ENCODE assay signal across 8 mouse cellular contexts in genomic region chr2:116075477-116075876, GRCm38 (mm10). TPM values are rescaled to one million over a fixed set of nuclear protein-coding genes. Genes with fewer than 3 reads are reported as not detected.
DNase-seq lines count a peak whose midpoint lies in the region; ATAC-seq and TF ChIP-seq lines count a peak whose summit lies in the region.

No protein-coding gene starts in this region.

- H3K27ac ChIP-seq in forebrain, embryonic 12.5 days = peak overlapping the region; percentile 67
- H3K27ac ChIP-seq in intestine, embryonic 15.5 days = peak overlapping the region; percentile 70
- no peak overlapping the region for H3K27ac ChIP-seq in lung, embryonic 16.5 days (ENCODE audit: low read length)
- H3K27ac ChIP-seq in stomach, postnatal 0 days (replicated peaks) = peak overlapping the region; percentile 75

- H3K4me2 ChIP-seq in forebrain, embryonic 12.5 days = peak overlapping the region; percentile 69
- H3K4me2 ChIP-seq in intestine, embryonic 15.5 days (replicated peaks) = peak overlapping the region; percentile 72
- peak overlapping the region; percentile 76 for H3K4me2 ChIP-seq in lung, embryonic 16.5 days (ENCODE audit: low read depth, low read length)
- H3K4me2 ChIP-seq in stomach, postnatal 0 days (replicated peaks; ENCODE audit: low read depth) = peak overlapping the region; percentile 86

- H3K27me3 ChIP-seq in E14TG2a.4 (ENCODE audit: insufficient read depth, low read length) = peaks cover 83% of the 10 kb centered on the region
- H3K27me3 ChIP-seq in forebrain, embryonic 12.5 days = peaks cover 41% of the 10 kb centered on the region
- peaks cover 11% of the 10 kb centered on the region for H3K27me3 ChIP-seq in intestine, embryonic 15.5 days (replicated peaks)
- peaks cover 29% of the 10 kb centered on the region for H3K27me3 ChIP-seq in lung, embryonic 16.5 days (ENCODE audit: control insufficient read depth, insufficient read depth, low read depth, low read length)
- no peaks in the 10 kb centered on the region for H3K27me3 ChIP-seq in stomach, postnatal 0 days (ENCODE audit: control insufficient read depth, insufficient read depth, low read length)

- TF ChIP-seq EP300 in stomach, postnatal 0 days (optimal IDR thresholded peaks at IDR 0.05) = no peak

- no peaks in the 10 kb centered on the region for H3K9me3 ChIP-seq in E14TG2a.4 (ENCODE audit: low read length)
- H3K9me3 ChIP-seq in forebrain, embryonic 12.5 days = no peaks in the 10 kb centered on the region
- no peaks in the 10 kb centered on the region for H3K9me3 ChIP-seq in intestine, embryonic 15.5 days
- no peaks in the 10 kb centered on the region for H3K9me3 ChIP-seq in lung, embryonic 16.5 days (ENCODE audit: control insufficient read depth, low read length)
- no peaks in the 10 kb centered on the region for H3K9me3 ChIP-seq in stomach, postnatal 0 days (ENCODE audit: control insufficient read depth, low read length)

- H3K4me3 ChIP-seq in E14TG2a.4 (replicated peaks; ENCODE audit: low read length) = peak overlapping the region; percentile 51
- H3K4me3 ChIP-seq in forebrain, embryonic 12.5 days (replicated peaks) = peak overlapping the region; percentile 39
- peak overlapping the region; percentile 40 for H3K4me3 ChIP-seq in intestine, embryonic 15.5 days (replicated peaks)
- H3K4me3 ChIP-seq in lung, embryonic 16.5 days (ENCODE audit: low read length) = peak overlapping the region; percentile 52
- H3K4me3 ChIP-seq in stomach, postnatal 0 days (ENCODE audit: low read depth, low read length) = peak overlapping the region; percentile 55

- peaks cover 26% of the 10 kb centered on the region for H3K4me1 ChIP-seq in E14TG2a.4 (replicated peaks; ENCODE audit: low read depth, low read length)
- H3K4me1 ChIP-seq in forebrain, embryonic 12.5 days = peaks cover 38% of the 10 kb centered on the region
- 0 out of 2 replicates have a peak, but pooled peaks cover 5% of the 10 kb centered on the region for H3K4me1 ChIP-seq in intestine, embryonic 15.5 days (replicated peaks)
- H3K4me1 ChIP-seq in lung, embryonic 16.5 days (replicated peaks; ENCODE audit: control insufficient read depth, insufficient read depth, low read length) = peaks cover 3% of the 10 kb centered on the region
- no peaks in the 10 kb centered on the region for H3K4me1 ChIP-seq in stomach, postnatal 0 days (replicated peaks; ENCODE audit: control insufficient read depth, insufficient read depth)

- WGBS in forebrain, embryonic 12.5 days = under 1% methylated on average over 20 of the region's 20 CpGs
- under 1% methylated on average over 20 of the region's 20 CpGs for WGBS in intestine, embryonic 15.5 days
- 3% methylated on average over 20 of the region's 20 CpGs for WGBS in lung, embryonic 16.5 days
- 2% methylated on average over 20 of the region's 20 CpGs for WGBS in stomach, postnatal 0 days

- peak; percentile 31; the same call in 1 of the 2 replicates for ATAC-seq in forebrain, embryonic 12.5 days (ENCODE audit: low FRiP score)
- 0 out of 2 replicates have a peak, but pooled peaks have one; percentile 18 for ATAC-seq in intestine, embryonic 15.5 days
- peak; percentile 12; the same call in 1 of the 2 replicates for ATAC-seq in lung, embryonic 16.5 days (ENCODE audit: low read depth)
- no peak for ATAC-seq in stomach, postnatal 0 days (ENCODE audit: low FRiP score, low TSS enrichment)

- H3K36me3 ChIP-seq in E14TG2a.4 (ENCODE audit: insufficient read depth, low read length) = no peaks in the 10 kb centered on the region
- no peaks in the 10 kb centered on the region for H3K36me3 ChIP-seq in forebrain, embryonic 12.5 days (replicated peaks)
- no peaks in the 10 kb centered on the region for H3K36me3 ChIP-seq in intestine, embryonic 15.5 days
- H3K36me3 ChIP-seq in lung, embryonic 16.5 days (ENCODE audit: control insufficient read depth, insufficient read depth, low read length) = no peaks in the 10 kb centered on the region
- H3K36me3 ChIP-seq in stomach, postnatal 0 days (ENCODE audit: control insufficient read depth, insufficient read depth, low read length) = no peaks in the 10 kb centered on the region

- H3K9ac ChIP-seq in forebrain, embryonic 12.5 days = peak overlapping the region; percentile 46
- H3K9ac ChIP-seq in intestine, embryonic 15.5 days = peak overlapping the region; percentile 42
- peak overlapping the region; percentile 17 for H3K9ac ChIP-seq in lung, embryonic 16.5 days (ENCODE audit: low read length)
- peak overlapping the region; percentile 64 for H3K9ac ChIP-seq in stomach, postnatal 0 days (ENCODE audit: low read length)

- peak; percentile 61 for DNase-seq in adipocyte (ENCODE audit: low spot score)
- peak; percentile 44 for DNase-seq in stomach, postnatal 0 days (ENCODE audit: low spot score)
- DNase-seq in cerebellum, adult 11 months = no peak
- DNase-seq in thymus, postnatal 36 days = no peak

- no peak for TF ChIP-seq CTCF in E14TG2a.4 (conservative IDR thresholded peaks at IDR 0.05; ENCODE audit: low read length)
- TF ChIP-seq CTCF in stomach, postnatal 0 days (IDR thresholded peaks at IDR 0.05; ENCODE audit: low read depth) = 0 out of 2 replicates have a peak, but pooled peaks have one; percentile 17

RNA-seq across cellular contexts. Expression of gene Meis2, which starts 9.8 kb away (rescaled TPM):
- 104 and 111 TPM in 2 replicates for polyA plus RNA-seq in forebrain, embryonic 12.5 days (2016; fragmentation: Nextera tagmentation; extraction: Ambion mirVana)
- polyA plus RNA-seq in intestine, embryonic 15.5 days (2015; fragmentation: Nextera tagmentation; extraction: Ambion mirVana) = 39.9 and 41.5 TPM in 2 replicates
- polyA plus RNA-seq in lung, embryonic 16.5 days (2015; fragmentation: Nextera tagmentation; extraction: Ambion mirVana) = 21.5 and 24.2 TPM in 2 replicates
- 17.7 and 20.2 TPM in 2 replicates for polyA plus RNA-seq in stomach, postnatal 0 days (2015; fragmentation: Nextera tagmentation; extraction: Ambion mirVana)

Comparison
In these comparisons a context has a peak if more than half of its experiments do, and no peak if none do; other contexts are left out.
1. DNase-seq: peak in adipocyte (single experiment) and stomach, postnatal 0 days (single experiment); none in cerebellum, adult 11 months (single experiment) and thymus, postnatal 36 days (0 of 2).
2. Peak in every context shown above with its lines, with median percentiles within 50 percentile points of each other: H3K4me3 ChIP-seq, H3K4me2 ChIP-seq and H3K9ac ChIP-seq.